Mouse (Mus musculus) lung, postnatal 0 days (tissue): ENCODE data around the gene Tmem108. TPM values are rescaled to one million over a fixed set of nuclear protein-coding genes. Genes with fewer than 3 reads are reported as not detected.
A peak's percentile ranks its signal among the peaks of the same experiment; 100 is the strongest.

Experiments
- ATAC-seq: fragments of 200-750 bp; cut with Nextera tagmentation; 2 replicates; pipeline ENCODE4 v1.8.0; 2017; ENCODE audit warnings: moderate library complexity
- DNase-seq: peaks from one replicate; pipeline ENCODE4 v3.0.0-alpha.2; 2016; ENCODE audit warnings: low spot score
- H3K27ac ChIP-seq: fragments of 300-500 bp; sonication (generic); 2 replicates; pipeline ENCODE4 v1.5.1; 2014; ENCODE audit warnings: antibody characterized with exemption, mild to moderate bottlenecking, low read length, mixed read lengths
- H3K27me3 ChIP-seq: fragments of 300-500 bp; sonication (generic); replicated peaks from 2 replicates; pipeline ENCODE4 v1.6.1; 2014; ENCODE audit warnings: low read length, mixed read lengths; ENCODE audit not compliant: insufficient read depth
- H3K36me3 ChIP-seq: fragments of 300-500 bp; sonication (generic); 2 replicates; pipeline ENCODE4 v1.6.1; 2014; ENCODE audit warnings: low read length, mixed read lengths; ENCODE audit not compliant: insufficient read depth
- H3K4me1 ChIP-seq: fragments of 300-500 bp; sonication (generic); 2 replicates; pipeline ENCODE4 v1.6.1; 2014; ENCODE audit warnings: antibody characterized with exemption, low read depth, low read length, mixed read lengths; ENCODE audit not compliant: insufficient read depth
- H3K4me2 ChIP-seq: fragments of 300-500 bp; sonication (generic); replicated peaks from 2 replicates; pipeline ENCODE4 v1.6.1; 2014; ENCODE audit warnings: low read depth, mild to moderate bottlenecking, low read length, moderate library complexity, mixed read lengths
- H3K4me3 ChIP-seq: fragments of 300-500 bp; sonication (generic); 2 replicates; pipeline ENCODE4 v1.5.1; 2014; ENCODE audit warnings: low read depth, low read length
- H3K9ac ChIP-seq: fragments of 300-500 bp; sonication (generic); replicated peaks from 2 replicates; pipeline ENCODE4 v1.6.1; 2014; ENCODE audit warnings: low read depth, mild to moderate bottlenecking
- H3K9me3 ChIP-seq: fragments of 300-500 bp; sonication (generic); 2 replicates; pipeline ENCODE4 v1.6.1; 2016; ENCODE audit warnings: low read length, mixed read lengths
- CTCF ChIP-seq: IDR thresholded peaks from 2 replicates; pipeline ENCODE4 v1.5.1; 2016; ENCODE audit warnings: antibody characterized with exemption, mild to moderate bottlenecking
- EP300 ChIP-seq: IDR thresholded peaks from 2 replicates; pipeline ENCODE4 v1.6.1; 2016; ENCODE audit warnings: antibody characterized with exemption, mild to moderate bottlenecking, control low read depth
- WGBS: fragments of 180-500 bp; shearing (Covaris S2); extraction: QIAGEN DNeasy Blood & Tissue Kit; methylation state at CpG from one replicate; pipeline ENCODE4 v1.1.7; 2014; 5-methylcytosine and 5-hydroxymethylcytosine counted together
- polyA plus RNA-seq: library from polyadenylated mRNA; unstranded; fragments of >200 nt; fragmentation: Nextera tagmentation; extraction: Ambion mirVana; gene quantifications from 2 replicates; pipeline ENCODE4 v1.2.1, GENCODE M21; 2015

The Tmem108 gene
- polyA plus RNA-seq, 1 experiment from 2014 or later: 7.3 TPM

- Histone ChIP-seq H3K9ac (no peak overlapping the region), H3K27me3 (no peaks in the 10 kb centered on the region)
Measured at GRCm38 (mm10) chr9:103501861-103502364, 259.7 kb downstream of the Tmem108 start.

GRCm38 (mm10) chr9:103499366-103499765 lies 262.3 kb downstream of the Tmem108 start:
- no peaks in the 10 kb centered on the region for H3K9me3 ChIP-seq
- no peak for ATAC-seq

More at GRCm38 (mm10) chr9:103501861-103502364, 259.7 kb downstream of the Tmem108 start:
- 21% methylated on average over 14 of the region's 14 CpGs for WGBS
- Histone ChIP-seq H3K36me3 (no peaks in the 10 kb centered on the region), H3K4me1 (no peaks in the 10 kb centered on the region), H3K9me3 (no peaks in the 10 kb centered on the region), H3K4me2 (no peak overlapping the region), H3K4me3 (no peak overlapping the region), H3K27ac (no peak overlapping the region)
- ATAC-seq: peak; percentile 17; the same call in 1 of the 2 replicates
- DNase-seq: no peak
- TF ChIP-seq EP300: no peak
- no peak for TF ChIP-seq CTCF

GRCm38 (mm10) chr9:103498699-103499098 lies 262.9 kb downstream of the Tmem108 start:
- no peak overlapping the region for H3K9ac ChIP-seq
- no peak for TF ChIP-seq CTCF
- no peaks in the 10 kb centered on the region for H3K9me3 ChIP-seq
- no peaks in the 10 kb centered on the region for H3K4me1 ChIP-seq
- 55% methylated on average over 8 of the region's 8 CpGs for WGBS
- H3K4me2 ChIP-seq: no peak overlapping the region
- no peaks in the 10 kb centered on the region for H3K36me3 ChIP-seq
- ATAC-seq (no peak), DNase-seq (no peak)
- no peaks in the 10 kb centered on the region for H3K27me3 ChIP-seq
- no peak overlapping the region for H3K4me3 ChIP-seq
- H3K27ac ChIP-seq: no peak overlapping the region

More at GRCm38 (mm10) chr9:103499366-103499765, 262.3 kb downstream of the Tmem108 start:
- no peak for DNase-seq
- Histone ChIP-seq H3K36me3 (no peaks in the 10 kb centered on the region), H3K9ac (no peak overlapping the region), H3K4me3 (no peak overlapping the region), H3K27ac (no peak overlapping the region), H3K4me2 (no peak overlapping the region), H3K27me3 (no peaks in the 10 kb centered on the region), H3K4me1 (no peaks in the 10 kb centered on the region)
- TF ChIP-seq EP300 (no peak), CTCF (no peak)
- 92% methylated on average over 17 of the region's 18 CpGs for WGBS

- no peaks in the 10 kb centered on the region for H3K36me3 ChIP-seq
- TF ChIP-seq EP300 (no peak), CTCF (no peak)
- no peaks in the 10 kb centered on the region for H3K9me3 ChIP-seq
- no peak overlapping the region for H3K4me3 ChIP-seq
- DNase-seq (no peak), ATAC-seq (no peak)
- no peak overlapping the region for H3K9ac ChIP-seq
- no peaks in the 10 kb centered on the region for H3K27me3 ChIP-seq
- 74% methylated on average over 11 of the region's 11 CpGs for WGBS
- no peak overlapping the region for H3K4me2 ChIP-seq
- no peaks in the 10 kb centered on the region for H3K4me1 ChIP-seq
- no peak overlapping the region for H3K27ac ChIP-seq
Measured at GRCm38 (mm10) chr9:103495391-103495790, 266.2 kb downstream of the Tmem108 start.

- peak; percentile 85 for DNase-seq
- no peak overlapping the region for H3K27ac ChIP-seq
- no peak overlapping the region for H3K4me3 ChIP-seq
- H3K4me1 ChIP-seq: no peaks in the 10 kb centered on the region
- TF ChIP-seq CTCF (peak; percentile 91), EP300 (no peak)
- H3K9ac ChIP-seq: no peak overlapping the region
- ATAC-seq: peak; percentile 84
- no peaks in the 10 kb centered on the region for H3K27me3 ChIP-seq
- H3K36me3 ChIP-seq: no peaks in the 10 kb centered on the region
- 37% methylated on average over 7 of the region's 7 CpGs for WGBS
- no peaks in the 10 kb centered on the region for H3K9me3 ChIP-seq
- no peak overlapping the region for H3K4me2 ChIP-seq
Measured at GRCm38 (mm10) chr9:103494346-103495020, 267.2 kb downstream of the Tmem108 start.

GRCm38 (mm10) chr9:103491985-103492384 lies 269.7 kb downstream of the Tmem108 start:
- Histone ChIP-seq H3K27ac (no peak overlapping the region), H3K4me1 (no peaks in the 10 kb centered on the region), H3K4me2 (no peak overlapping the region), H3K36me3 (no peaks in the 10 kb centered on the region), H3K27me3 (no peaks in the 10 kb centered on the region), H3K4me3 (no peak overlapping the region), H3K9me3 (no peaks in the 10 kb centered on the region), H3K9ac (no peak overlapping the region)
- no peak for ATAC-seq
- TF ChIP-seq EP300: no peak
- TF ChIP-seq CTCF: no peak
- DNase-seq: no peak
- WGBS: 72% methylated on average over 8 of the region's 8 CpGs
